Mouse (Mus musculus): Measurements from ENCODE around the gene Olfr281.

The Olfr281 gene

GRCm38 (mm10) chr15:98486433-98487021 lies 34.1 kb downstream of the Olfr281 start:
- no peak for DNase-seq (ENCODE audit: low spot score)

DNA sequence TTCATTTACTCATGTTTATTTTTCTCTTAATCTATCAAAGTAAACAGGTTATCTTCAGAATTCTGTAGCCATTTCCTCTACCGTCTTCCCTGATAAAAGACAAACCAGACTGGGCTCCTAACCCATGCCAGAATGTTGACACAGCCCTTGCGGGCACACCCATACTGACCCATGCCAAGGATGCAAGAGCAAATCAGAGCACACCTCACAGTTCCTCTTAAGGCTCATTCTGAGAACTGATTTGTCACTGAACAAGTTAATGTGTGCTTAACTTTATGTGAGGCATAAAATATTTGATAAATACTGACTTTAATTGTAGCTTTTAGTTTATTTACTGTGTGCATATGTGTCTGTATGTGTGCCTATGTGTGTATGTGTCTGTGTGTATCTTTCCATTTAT lies 38.9 kb downstream of the Olfr281 start:
- no peak for DNase-seq (ENCODE audit: low spot score)

GRCm38 (mm10) chr15:98492102-98492501 lies 39.7 kb downstream of the Olfr281 start, which contains the start of gene Olfr279:
Gene Olfr279 (plus strand): TSS chr15:98492402.
- DNase-seq (ENCODE audit: low spot score), result no peak

DNA sequence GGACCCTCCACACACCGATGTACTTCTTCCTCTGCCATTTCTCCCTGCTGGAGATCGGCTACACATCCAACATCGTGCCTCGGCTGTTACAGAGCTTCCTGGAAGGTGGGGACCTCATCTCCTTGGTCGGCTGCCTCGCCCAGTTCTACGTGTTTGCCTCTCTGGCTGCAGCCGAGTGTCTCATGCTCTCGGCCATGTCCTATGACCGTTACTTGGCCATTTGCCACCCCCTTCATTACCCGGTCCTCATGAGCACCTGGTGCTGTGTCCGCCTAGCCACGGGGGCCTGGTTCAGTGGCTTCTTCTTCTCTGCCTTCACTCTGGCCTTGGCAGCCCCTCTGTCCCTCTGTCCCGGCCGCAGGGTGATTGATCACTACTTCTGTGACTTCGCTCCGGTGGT lies 45.2 kb downstream of the Olfr281 start:
- no peak for DNase-seq (ENCODE audit: low spot score)

- DNase-seq (ENCODE audit: low spot score), result no peak
Measured at GRCm38 (mm10) chr15:98503317-98503716, 50.9 kb downstream of the Olfr281 start.

DNA sequence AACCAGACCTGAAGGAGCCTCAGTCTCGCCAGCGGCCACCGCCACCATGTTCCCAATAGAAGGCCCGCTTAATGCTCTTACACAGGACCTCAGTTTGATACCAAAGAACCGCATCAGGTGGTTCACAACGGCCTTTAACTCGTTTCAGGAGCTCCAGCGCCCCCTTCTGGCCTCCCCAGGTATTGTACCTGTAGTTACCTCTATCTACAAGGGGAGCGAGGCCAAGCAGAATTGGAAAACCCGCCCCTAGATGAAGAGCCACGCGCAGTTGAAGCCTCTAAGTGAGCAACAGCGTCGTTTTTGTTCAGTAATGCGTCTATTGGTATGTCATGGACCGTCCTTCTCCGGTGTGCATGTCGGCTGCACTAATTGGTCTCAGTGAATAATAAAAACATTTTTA lies 52.1 kb downstream of the Olfr281 start:
- peak; percentile 64 for DNase-seq (ENCODE audit: low spot score)

GRCm38 (mm10) chr15:98506253-98506957 lies 54.0 kb downstream of the Olfr281 start:
- no peak for DNase-seq (ENCODE audit: low spot score)

DNA sequence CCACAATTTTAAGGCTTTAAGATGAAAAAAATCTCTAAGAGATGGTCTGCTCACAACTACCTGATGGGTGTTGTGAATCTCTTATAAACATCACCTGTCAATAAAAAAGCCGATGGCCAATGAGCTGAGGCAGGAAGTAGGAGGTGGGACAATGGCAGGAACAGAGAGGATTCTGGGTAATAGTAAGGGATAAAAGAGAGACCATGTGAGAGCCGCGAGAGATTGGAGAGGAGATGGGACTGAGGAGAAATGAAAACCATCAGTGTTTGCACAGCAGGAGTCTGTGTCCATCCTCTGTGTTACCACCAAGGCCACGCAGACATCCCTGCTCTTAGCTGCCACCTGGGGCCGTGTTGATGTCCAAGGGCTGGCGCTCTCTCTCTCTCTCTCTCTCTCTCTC lies 54.9 kb downstream of the Olfr281 start:
- DNase-seq (ENCODE audit: low spot score), result no peak

DNA sequence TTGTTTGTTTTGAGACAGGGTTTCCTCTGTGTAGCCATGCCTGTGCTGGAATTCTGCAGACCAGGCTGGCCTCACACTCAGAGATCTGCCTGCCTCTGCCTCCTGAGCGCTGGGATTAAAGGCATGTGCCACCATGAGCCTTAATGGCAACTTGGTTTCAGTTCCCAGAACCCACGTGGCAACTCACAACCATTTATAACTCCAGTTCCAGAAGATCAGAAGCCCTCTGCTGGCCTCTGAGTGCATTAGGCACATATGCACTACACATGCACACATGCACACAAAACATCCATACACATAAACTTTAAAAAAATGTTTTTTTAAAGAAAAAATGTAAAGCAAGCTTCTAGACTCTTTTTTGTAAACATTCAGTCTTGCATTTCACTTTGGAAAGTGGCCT lies 57.0 kb downstream of the Olfr281 start:
- no peak for DNase-seq (ENCODE audit: low spot score)

Measured in urinary bladder, postnatal 25 days (tissue).